Mouse (Mus musculus) v-Abl transformed pro-B cells (cell line): Measurements from ENCODE around the gene Gsg1l2.

Source experiments
- in situ Hi-C, 2 experiments: fragments of 400-800 bp; cut with MboI; formaldehyde crosslinking; loops; one replicate each; pipeline ENCODE4 v1.15.1; 2025; ENCODE audit not compliant: unreplicated experiment in 2 of 2

The Gsg1l2 gene

GRCm38 (mm10) chr11:67774379-67774778 is at the start of gene Gsg1l2:
Gene Gsg1l2 (plus strand): TSS chr11:67774608.
- in situ Hi-C loops = no loop called here

DNA sequence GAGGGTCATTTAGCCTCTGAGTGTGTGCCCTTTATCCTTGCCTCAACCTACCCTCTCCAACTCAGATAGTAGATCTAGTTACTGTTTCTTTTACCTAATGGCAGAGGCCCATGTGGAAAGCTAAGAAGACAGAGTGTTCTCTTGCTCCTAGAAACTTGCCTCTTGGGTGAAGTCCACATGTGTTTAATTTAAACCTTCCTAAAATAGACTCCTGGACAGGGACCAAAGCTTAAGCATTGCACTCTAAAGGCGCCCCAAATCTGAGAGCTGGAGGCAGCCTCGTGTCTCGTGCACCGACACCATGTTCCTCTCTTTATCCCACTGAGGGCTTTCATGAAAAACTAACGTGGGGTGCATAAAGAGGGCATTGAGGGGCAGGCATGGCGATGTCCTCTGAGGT is 47.3 kb upstream of the Gsg1l2 start:
- in situ Hi-C loops = no loop called here

DNA sequence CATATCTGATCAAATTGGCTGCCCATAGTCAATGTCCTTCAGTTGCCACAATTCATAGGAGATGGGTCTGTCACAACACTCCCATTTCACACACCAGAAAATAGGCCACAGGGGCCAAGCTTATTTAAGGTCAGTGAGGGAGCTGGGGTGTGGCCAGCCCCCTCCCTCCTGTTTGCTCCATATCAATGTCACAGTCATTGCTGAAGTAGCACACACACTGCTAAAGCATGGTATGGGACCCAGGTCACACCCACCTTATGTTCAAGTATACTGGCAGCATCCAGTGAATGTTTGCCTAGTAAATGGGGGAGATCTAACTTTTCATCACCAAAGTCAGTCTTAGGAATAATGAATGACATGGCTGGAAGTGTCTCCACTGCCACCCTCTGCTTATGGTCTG is 45.7 kb upstream of the Gsg1l2 start:
- in situ Hi-C loops = no loop called here

DNA sequence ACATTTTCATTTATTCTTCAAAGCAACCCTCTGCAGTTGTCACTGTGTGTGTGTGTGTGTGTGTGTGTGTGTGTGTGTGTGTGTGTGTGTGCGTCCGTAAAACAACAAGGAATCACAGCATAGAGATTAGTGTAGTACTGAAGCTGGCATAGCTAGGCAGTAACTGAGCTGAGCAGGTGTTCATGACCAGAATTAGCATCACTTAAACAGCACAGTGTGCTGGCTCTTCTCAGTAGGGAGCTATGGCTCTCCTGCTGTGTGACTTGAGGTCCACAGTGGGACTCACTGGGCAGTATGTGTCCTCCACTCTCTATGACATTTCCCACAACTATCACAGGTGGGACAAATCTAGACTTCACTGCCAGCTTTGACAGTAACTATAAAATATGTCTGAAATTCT is 43.4 kb upstream of the Gsg1l2 start:
- in situ Hi-C loops = no loop called here

GRCm38 (mm10) chr11:67733726-67734125 is 40.7 kb upstream of the Gsg1l2 start:
- in situ Hi-C loops = no loop called here

DNA sequence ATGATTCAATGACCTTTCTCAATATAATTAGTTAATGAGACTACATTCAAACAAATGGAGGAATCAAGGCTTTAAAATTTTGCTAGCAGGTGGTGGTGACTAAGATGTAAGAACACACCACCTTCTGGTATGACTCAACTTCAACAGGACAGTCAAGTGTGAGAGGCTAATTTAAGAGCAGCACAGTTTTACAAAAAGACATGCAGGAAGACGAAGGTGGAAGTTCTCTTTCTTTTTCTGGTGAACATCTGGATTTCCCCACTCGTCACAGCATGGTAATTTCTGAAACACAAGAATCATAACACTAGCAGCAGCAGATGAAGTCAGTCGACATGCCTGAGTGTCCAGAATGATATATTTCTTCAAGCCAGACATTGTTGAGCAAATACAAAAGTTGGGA is 39.8 kb upstream of the Gsg1l2 start:
- in situ Hi-C loops = no loop called here

DNA sequence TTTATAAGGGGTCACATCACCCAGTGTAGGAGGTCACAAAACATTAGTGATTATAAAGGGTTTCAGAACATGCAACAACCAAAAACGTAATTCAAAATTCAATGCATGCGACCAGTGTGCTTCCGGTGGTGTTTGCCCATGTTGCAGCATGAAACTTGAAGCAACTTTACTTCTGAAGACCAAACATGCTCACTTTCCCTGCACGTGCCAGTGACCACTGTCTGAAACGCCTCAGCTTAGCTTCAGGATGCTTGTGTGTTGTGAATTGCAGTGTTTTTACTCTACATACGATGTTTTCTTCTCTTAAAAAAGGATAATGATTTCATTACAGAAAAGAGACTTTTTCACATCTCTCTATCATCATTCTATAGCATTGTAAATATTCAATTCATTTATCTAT is 36.1 kb upstream of the Gsg1l2 start:
- in situ Hi-C loops = no loop called here

DNA sequence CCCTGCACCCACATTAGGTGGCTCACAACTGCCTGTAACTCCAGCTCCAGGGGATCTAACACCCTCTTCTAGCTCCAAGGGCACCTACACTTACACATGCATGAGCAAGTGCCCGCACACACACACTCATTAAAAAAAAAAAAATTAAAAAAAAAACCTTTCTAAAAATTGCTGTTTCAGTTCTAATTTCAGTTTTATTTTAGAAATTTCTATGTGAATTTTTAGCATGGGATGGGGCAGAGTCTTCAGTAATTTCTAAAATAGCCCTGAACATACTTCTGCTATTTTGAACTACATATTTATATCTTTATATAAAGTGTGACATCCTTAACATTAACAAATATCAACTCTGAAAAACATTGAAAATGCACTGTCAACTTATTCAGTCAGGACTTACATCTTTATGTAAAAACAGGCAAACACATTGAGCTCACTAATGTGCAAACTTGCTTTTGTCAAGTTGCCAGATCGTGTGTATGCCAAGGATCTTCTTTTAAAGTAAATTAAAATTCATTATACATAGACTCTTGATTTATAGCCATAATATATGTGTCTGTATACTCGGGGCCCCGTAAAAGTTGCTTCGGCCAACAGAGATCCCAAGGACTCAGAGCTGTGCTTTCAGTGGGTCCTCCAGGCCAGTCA is 35.4 kb upstream of the Gsg1l2 start:
- in situ Hi-C loops = no loop called here

DNA sequence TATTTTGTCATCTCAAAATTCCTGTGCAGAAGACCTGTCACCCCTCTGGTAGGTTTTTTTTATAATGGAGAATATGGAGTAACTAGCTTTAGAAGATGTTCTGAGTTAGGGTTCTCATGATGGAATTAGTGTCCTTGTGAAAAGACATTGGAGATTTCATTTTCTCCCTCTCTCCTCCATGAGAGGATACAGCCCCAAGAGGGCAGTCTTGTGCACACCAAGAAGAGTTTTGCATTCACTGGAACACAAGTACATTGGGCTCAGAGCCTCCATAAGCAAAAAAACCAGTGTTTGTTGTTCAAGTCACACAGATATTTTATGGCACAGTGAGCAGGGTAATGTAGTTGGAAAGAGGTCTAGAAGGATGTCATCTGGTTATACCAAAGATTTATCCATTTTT is 32.8 kb upstream of the Gsg1l2 start:
- in situ Hi-C loops = no loop called here

GRCm38 (mm10) chr11:67756287-67756686 is 18.1 kb upstream of the Gsg1l2 start:
- in situ Hi-C loops = no loop called here

DNA sequence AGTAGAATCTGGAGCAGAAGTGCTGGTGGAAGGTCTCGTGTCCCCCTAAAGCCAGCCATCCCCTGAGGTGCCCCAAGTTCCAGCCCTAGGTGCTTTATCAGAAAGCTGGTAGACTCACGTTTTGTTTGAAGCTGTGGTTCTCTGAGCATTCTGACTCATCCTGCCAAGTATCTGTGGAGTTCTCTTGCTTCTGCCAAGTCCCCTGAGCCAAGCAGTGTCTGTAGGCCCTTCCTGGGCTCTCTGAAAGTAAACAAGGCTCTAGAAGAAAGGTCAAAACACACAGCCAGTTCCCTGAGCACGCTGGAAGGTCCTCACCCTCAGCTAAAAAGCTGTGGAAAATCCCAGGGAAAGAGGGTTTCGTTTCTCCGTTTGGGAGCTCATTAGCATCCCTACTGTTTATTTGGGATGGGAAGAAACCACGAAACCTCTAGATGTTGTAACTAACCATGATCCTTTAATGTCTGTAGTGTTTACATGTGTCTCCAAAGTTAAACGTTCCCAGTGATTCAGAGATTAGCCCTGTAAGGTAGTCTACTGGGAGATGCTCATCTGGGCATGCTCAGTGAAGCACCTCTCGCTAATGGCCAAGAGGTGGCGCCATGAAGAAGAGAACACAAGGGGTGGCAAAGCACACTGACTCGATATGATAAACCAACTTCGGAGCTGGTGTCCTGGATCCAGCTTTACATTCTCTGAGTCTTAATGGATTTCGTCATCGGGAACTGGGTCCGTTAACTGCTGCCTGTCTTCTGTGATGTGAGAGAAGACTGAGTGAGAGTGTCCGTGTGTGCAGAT is 16.8 kb upstream of the Gsg1l2 start:
- in situ Hi-C loops = no loop called here

- in situ Hi-C loops = no loop called here
Measured at GRCm38 (mm10) chr11:67771053-67771452, 3.4 kb upstream of the Gsg1l2 start, which contains the start of gene Glp2r. Gene Glp2r (minus strand): TSS chr11:67771153.

DNA sequence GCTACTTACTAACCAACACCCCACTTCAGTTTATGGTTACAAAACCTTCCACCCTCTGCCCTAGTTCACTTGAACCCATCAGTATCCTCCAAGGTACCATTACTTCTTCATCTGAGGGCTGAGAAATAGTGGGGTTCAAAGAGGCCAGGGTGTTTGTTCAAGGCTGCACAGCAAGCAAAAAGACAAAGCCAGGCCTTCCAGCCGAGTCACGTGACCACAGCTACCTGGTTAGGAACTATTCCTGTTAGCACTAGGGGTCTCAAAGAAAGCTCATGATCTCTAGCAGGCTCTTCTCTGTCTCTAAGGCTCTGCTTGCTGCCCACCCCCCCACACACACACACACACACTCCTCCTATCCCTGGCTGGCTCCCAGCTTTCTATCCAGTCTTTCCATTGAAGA is 2.7 kb upstream of the Gsg1l2 start:
- in situ Hi-C loops = no loop called here

GRCm38 (mm10) chr11:67772577-67772976 is 1.8 kb upstream of the Gsg1l2 start:
- in situ Hi-C loops = no loop called here

GRCm38 (mm10) chr11:67790182-67790581 is 15.8 kb downstream of the Gsg1l2 start:
- in situ Hi-C loops = no loop called here

- in situ Hi-C loops = no loop called here
Measured at GRCm38 (mm10) chr11:67797931-67798330, 23.5 kb downstream of the Gsg1l2 start, which contains the start of gene Dhrs7c. Gene Dhrs7c (plus strand): TSS chr11:67798187.

GRCm38 (mm10) chr11:67800130-67800723 is 25.8 kb downstream of the Gsg1l2 start:
- in situ Hi-C loops = no loop called here

- in situ Hi-C loops = no loop called here
Measured at GRCm38 (mm10) chr11:67801169-67801568, 26.8 kb downstream of the Gsg1l2 start.

DNA sequence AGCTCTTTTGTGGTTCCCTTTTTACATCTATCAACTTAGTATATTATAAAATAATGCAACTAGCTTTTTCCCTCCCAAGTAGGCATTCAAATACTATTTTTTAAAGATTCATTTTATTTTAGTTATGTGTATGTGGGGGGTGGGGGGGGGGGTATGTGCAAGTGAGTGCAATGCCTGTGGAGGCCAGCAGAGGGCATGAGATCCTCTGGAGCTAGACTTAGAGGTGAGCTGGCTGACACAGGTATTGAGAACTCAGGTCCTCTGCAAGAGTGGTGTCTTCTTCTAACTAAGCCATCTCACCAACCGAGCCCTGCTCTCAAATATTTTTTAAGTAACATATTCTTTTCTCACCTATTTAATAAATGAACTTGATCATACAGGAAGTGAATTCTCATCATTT is 31.1 kb downstream of the Gsg1l2 start:
- in situ Hi-C loops = no loop called here

DNA sequence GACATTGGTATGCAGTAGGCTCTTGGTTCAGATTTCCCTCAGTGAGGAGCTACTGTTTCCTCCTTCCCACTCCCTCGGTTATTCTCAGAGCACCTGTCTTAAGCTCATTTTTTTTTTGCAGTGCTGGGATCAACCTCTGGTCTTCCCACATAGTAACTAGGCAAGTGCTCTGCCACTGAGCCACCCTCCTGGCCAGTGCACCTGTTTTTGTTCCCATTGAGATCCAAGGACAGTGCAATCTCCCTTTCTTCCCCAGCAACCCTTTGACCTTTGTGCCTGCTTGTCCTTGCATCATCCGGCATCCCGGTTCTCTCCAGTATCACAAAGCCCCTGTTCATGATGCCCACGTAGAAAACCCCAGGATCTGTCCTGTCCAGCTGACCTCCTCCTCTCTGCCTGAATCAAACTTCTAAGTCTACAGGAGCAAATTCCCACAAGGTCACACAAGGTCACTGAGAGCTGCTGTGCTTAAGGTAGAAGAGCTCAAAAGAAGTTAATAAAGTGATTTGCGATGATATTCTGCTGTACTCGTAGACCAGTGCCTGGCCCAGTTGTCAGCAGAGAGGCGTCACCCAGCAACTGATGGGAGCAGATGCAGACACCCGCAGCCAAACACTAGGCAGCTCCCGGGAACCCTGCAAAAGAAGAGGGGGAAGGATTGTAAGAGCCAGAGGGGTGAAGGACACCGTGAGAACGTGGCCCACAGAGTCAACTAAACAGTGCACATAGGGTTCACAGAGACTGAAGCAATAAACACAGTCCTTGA is 32.6 kb downstream of the Gsg1l2 start:
- in situ Hi-C loops = no loop called here

DNA sequence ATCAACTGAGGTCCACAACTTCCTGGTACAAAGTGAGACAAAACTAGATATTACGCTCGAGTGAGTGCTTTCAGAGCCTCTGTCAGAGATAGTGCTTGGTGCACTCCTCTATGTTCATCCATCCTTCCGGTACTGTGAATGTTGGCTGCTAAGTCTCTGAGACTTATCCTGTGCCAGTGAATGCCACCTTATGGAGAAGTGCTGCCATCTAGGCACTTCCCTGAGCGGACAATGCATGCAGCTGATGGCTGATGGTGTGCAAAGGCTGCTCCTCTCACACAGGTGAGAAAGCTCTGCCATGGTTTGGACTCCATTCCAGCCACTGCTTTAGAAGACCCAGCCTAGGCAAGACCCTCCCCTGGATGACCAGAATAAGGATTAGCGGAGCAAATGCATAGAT is 33.6 kb downstream of the Gsg1l2 start:
- in situ Hi-C loops = no loop called here
